Mouse (Mus musculus) brain, embryonic 14.5 days (tissue): Measurements from ENCODE around the gene Ror2. TPM values are rescaled to one million over a fixed set of nuclear protein-coding genes. Genes with fewer than 3 reads are reported as not detected.
A peak's percentile ranks its signal among the peaks of the same experiment; 100 is the strongest.

Experiments
- DNase-seq: peaks from one replicate; pipeline ENCODE4 v3.0.0-alpha.2; 2011; ENCODE audit warnings: low read depth
- CTCF ChIP-seq: fragments of 200-500 bp; IDR thresholded peaks from 2 replicates; pipeline ENCODE4 v1.5.1; 2012; ENCODE audit warnings: inconsistent platforms, mild to moderate bottlenecking, moderate library complexity, borderline replicate concordance; ENCODE audit not compliant: insufficient read depth, insufficient read length; ENCODE audit errors: extremely low read depth
- POLR2A ChIP-seq: fragments of 200-500 bp; IDR thresholded peaks from 2 replicates; pipeline ENCODE4 v1.6.1; 2012; ENCODE audit warnings: mild to moderate bottlenecking, inconsistent platforms, borderline replicate concordance; ENCODE audit not compliant: poor library complexity, insufficient read depth, insufficient read length, severe bottlenecking; ENCODE audit errors: extremely low read depth
- polyA plus RNA-seq: library from polyadenylated mRNA; depleted of rRNA; stranded (reverse); fragments of >200 nt; gene quantifications from 2 replicates; pipeline ENCODE4 v1.2.3, GENCODE M21; 2012

Gene Ror2
- polyA plus RNA-seq, 1 experiment: 7.4 TPM

DNA sequence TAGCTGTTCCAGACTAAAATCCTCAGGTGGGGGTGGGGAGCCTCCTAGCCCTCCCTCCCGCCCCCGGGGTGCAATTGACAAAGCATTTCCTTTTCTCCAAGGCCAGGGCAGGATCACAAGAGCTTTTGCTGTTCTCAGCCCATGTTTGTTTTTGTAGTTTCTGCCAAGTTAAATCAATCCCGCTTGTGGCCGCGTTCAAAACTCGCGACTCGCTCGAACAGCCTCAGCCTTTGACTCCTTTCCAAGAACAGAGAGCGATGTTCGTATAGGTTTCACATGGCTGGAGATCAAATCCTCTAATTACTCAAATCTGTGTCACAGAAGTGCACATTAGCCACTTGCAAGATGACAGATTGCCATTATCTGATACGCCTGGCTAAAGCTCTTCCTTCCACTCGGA is 107.3 kb downstream of the Ror2 start:
- peak; percentile 91 for DNase-seq
- TF ChIP-seq CTCF (no peak), POLR2A (no peak)

DNA sequence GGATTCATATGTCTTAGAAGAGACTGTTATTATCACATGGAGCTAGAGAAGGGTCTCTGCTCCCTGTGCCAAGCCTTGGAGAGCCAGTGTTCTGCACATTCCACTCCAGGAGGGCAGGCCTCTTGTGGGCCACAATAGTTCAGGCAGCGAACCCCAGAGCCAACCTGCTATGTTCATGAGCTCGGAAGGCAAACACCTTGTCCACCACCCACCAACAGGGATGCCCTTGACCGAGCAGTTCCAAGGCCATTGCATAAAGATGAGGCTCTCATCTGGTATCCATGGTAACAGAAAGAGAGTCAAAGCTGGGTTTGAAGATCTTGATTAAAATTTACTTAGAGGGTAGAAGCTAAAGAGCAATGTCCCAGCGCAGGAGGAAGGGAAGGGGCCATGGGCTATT is 107.8 kb downstream of the Ror2 start:
- no peak for DNase-seq
- no peak for TF ChIP-seq CTCF
- no peak for TF ChIP-seq POLR2A

DNA sequence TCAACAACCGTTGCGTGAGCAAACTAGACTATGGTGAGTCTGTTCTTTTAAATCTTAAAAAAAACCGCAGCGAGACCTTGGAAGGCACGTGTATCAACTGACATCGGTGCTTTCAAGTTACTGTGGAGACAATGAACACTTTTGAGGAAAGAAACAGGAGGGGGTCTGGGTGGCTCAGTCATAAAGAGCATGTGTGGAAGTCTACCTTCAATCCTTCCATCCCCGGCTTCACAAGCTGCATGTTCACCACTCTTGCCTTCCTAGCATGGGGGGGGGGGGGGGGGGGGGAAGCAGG is 108.6 kb downstream of the Ror2 start:
- TF ChIP-seq CTCF (no peak), POLR2A (no peak)
- DNase-seq: no peak

DNA sequence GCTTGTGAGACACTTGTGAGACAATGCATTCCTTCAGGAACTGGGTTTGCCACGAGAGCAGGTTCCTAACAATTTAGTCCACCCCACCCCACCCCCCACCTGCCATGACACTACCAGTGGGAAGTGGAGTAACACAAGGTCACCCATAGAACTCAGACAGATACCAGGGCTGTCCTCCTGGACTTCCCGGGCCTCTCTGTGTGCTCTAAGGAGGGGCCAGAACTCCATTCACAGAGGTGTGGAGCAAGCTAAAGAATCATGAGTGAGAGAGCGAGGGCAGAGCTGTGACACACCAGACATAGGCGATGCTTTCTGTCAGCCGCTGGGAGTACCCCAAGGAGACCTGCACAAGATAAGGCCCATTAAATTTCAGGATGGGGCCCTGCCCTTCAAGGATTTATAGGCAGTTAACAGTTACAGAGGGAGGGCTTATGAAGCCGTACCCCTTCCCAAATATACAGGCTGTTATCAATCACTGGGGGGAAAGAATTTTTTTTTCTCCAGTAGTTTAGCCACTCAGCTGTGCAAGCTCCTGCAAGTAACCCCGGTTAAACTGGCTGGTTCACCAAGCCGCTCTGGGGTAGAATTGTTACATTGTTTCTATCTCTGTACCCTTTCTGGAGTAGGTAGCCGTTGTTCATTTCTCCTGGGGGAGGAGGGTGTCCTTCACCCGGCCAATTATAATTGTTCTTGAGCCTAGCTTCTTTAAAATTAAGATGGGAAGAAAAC is 109.1 kb downstream of the Ror2 start:
- TF ChIP-seq POLR2A: no peak
- TF ChIP-seq CTCF: no peak
- DNase-seq: no peak

DNA sequence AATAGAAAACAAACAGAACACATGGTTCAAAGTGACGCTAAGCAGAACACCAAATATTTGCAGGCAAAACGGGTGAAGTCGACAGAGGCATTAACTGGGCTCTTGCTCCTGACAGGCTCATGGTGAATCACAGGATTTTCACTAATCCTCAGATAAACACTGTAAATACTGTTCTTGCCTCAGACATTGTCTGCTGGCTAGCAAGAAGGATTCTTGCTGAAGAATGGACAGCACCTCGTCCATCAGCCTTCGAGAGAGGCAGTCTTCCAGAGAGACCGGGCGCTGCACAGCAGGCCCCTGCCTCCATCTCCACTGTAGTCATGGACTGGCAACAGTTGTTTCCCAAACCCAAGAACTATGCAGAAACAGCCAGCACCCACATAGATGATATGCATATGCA is 110.9 kb downstream of the Ror2 start:
- DNase-seq: no peak

DNA sequence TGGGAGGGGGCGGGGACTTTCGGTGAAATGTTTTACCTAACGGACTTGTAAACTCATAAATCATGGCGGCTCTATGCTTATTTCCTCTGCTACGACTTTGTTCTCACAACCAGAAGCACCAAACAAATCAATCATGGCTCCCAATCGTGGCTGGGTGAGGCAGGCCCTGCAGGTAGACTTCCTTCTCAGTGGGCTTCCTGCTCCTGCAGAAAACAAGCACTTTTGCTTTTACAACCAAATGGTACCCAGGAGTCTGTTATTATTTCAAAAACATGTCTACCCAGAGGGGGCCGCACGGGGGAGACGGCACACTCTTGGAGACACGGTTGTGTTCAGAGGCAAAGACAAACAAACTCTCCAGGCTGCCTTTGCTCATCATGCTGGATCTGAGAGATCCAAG is 122.3 kb downstream of the Ror2 start:
- peak; percentile 47 for DNase-seq
- TF ChIP-seq CTCF: no peak
- no peak for TF ChIP-seq POLR2A

More for the DNA sequence above, 110.9 kb downstream of the Ror2 start:
- no peak for TF ChIP-seq POLR2A
- no peak for TF ChIP-seq CTCF

DNA sequence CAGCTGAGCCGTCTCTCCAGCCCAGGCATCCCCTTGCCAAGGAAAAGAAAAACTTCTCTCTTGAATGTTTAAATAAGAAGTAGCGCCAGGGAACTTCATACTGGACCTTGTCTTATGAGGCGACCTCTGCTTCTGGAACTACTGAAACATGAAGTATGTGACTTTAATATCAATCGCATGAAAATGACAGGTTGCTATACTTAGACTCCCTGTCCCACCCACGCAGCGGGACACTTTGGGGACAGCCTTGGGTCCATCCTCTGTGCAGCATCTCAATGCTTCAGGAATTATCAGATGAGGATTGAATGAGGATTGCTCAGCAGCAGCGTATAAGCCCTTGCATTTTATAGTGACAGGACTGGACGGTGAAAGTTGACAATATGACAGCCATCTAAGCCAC is 122.9 kb downstream of the Ror2 start:
- no peak for TF ChIP-seq CTCF
- no peak for DNase-seq

DNA sequence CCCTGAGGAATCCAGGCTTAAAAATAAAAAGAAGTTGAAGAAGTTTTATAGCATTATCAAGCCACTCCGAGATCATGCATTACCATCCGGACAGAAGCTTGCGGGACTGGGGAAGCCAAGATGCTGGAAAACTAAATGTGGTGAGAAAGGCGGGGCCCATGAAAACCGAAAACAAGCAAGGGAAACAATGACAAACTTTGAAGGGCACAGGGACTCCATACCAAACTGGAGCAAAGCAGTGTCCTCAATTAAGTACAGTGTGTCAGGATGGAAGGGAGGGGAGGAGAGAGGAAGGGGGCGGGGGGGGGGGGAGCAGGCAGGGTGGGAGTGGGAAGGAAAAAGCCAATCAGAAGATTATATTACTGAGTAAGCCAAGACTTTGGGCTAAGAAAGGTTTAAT is 126.4 kb downstream of the Ror2 start:
- DNase-seq: no peak
- TF ChIP-seq POLR2A: no peak
- no peak for TF ChIP-seq CTCF

DNA sequence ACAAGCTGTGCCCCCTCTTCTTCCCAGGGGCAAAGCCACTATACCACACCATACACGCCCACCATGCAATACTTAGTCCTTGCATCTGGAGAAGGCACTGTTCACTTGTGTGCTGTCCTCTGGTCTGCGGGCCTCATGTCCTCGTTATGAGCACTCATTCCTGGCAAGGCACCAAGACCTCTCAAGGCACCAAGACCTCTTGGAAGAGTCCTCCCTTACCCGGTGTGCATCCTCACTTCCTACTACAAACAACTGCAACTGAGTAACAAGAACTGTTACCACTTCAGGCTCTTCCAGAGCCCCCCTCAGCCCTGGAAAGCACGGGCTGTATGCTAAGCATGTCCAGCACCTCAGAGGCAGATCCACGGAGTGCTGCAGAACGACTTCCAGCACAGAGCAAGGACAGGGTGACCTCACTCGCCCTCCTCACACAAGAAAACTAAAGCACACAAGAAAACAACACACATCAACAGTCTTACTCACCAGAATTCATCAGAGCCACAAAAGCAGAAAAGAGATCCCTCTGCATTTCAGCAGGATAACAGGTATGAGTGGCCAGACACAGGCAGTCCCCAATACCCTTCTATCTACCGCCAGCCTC is 127.4 kb downstream of the Ror2 start:
- TF ChIP-seq CTCF (no peak), POLR2A (no peak)
- no peak for DNase-seq

DNA sequence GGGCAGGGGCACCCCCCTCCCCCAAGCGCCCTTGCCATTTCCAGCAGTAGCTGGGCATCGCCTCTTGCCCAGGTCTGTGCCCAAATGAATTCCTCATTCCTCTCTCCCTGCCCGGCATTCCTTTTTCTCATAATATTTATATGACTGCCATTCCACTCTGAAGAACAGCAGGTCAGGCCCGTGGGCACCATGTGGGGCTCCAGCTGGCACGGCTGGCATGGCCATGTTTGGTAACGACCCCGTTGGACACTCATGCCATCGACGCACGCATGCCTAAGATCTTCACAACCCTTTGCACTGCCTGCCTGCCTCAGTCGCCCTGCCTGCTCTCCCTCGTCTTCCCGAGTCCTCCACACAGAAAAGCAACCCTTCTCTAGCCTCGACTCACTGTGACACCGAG is 129.0 kb downstream of the Ror2 start:
- no peak for DNase-seq
- TF ChIP-seq POLR2A: no peak
- TF ChIP-seq CTCF: no peak

DNA sequence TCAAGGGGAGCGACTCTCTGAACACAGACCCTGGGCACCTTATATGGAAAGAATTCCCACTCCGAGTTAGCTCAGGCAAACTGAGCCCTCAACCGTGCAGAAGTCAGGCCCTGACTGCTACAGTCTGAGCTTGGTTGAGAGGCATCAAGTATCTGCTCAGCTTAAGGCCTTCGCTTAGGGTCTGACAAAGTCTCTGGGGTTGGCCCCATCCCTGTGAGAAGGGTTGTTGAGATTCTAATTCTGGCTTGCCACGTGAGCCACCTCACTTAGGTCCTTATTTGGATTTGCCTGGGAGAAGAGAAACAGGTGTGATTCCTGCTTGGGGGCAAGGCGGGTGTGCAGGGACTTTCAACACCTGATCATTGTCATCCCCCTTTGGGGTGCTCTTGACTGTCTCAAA is 129.6 kb downstream of the Ror2 start:
- no peak for DNase-seq
- TF ChIP-seq CTCF: no peak
- TF ChIP-seq POLR2A: no peak

DNA sequence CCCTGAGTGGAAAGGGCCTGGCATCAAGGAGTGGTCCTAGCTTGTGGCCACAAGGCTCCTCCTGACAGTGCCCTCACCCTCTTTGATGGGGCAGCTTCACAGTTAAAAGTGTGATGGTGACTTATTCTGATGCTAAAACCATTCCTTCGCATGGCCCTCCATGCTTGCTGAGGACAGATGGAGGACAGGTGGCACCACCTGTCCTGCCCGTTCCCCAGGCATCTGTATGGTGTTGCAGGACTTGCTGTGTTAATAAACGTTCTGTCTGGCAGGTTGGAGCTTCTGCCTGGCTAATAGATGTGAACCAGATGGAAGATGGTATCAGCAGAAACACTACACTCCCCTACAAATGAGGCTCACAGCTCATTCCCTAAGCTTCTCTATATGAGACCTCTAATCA is 140.4 kb downstream of the Ror2 start:
- DNase-seq: no peak
- no peak for TF ChIP-seq CTCF
- no peak for TF ChIP-seq POLR2A

DNA sequence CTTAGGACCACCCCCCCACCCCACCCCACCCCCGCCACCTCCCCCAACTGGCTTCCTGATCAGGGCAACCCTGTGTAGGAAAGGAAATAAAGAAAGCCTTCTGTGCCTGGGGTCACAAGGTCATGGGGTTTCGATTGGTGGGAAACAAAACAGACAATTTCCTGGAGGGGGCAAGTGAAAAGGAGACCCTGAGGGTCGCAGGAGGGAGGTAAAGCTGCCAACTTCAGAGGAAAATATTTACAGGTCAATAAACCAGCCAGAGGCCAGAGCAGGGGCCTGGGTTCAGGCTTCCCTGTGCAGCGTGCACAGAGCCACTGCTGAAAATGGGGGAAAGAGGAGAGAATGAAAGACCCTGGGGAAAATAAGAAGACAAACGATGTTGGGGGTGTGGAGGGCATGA is 142.8 kb downstream of the Ror2 start:
- DNase-seq: no peak
- TF ChIP-seq POLR2A (no peak), CTCF (no peak)

DNA sequence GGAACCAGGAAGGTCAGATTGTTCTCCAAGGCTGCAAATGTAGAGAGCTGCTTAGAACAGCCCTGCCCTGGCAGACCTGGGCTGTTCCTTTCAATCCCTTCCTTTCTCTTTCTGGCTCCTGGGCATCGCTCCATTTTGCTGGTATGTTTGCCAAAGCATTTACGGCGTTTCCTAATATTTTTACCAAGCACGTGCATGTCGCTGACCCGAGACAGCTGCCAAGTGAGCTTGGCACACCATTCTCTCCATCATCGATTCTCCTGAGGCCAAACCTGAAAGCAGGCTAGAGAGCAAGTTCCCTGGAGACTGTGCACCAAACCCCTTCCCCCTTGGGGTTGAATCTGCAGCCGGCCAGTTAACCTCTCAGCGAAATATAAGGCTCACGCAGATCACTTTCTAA is 143.7 kb downstream of the Ror2 start:
- peak; percentile 76 for DNase-seq
- TF ChIP-seq CTCF (no peak), POLR2A (no peak)

DNA sequence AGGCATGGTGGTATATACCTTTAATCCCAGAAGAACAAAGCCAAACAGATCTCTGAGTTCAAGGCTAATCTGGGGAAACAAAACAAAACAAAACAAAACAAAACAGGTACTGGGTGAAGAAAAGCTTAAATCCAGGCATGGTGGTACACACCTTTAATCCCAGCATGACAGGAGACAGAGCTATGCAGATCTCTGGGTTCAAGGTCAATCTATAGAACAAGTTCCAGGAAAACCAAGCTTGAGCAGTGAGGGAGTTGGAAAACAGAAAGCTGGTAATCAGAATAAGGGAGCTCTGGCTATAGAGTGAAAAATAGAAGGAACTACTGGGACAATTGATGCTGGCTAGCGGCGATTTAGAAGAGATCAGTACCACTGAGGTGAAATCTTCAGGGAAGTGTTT is 145.6 kb downstream of the Ror2 start:
- DNase-seq: no peak
- TF ChIP-seq CTCF: no peak

DNA sequence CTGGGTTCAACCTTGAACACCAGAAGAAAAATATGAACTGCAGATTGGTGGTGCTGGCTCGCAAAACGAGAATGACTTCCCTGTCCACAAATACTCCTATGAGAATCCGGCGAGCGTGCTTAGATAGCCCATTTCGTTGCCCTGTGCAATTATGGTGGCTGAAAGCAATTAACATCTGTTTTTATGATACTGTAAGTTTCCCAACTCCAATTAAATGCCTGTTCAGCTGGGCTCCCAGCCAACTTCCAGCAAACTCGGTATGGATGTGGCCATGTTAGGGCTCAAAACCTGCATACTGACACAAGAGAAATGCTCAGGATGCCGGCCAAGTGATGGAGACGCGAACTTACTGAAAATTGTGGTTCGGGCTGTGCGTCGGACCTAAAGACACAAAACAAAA is 155.4 kb downstream of the Ror2 start:
- TF ChIP-seq POLR2A (no peak), CTCF (no peak)
- peak; percentile 81 for DNase-seq

DNA sequence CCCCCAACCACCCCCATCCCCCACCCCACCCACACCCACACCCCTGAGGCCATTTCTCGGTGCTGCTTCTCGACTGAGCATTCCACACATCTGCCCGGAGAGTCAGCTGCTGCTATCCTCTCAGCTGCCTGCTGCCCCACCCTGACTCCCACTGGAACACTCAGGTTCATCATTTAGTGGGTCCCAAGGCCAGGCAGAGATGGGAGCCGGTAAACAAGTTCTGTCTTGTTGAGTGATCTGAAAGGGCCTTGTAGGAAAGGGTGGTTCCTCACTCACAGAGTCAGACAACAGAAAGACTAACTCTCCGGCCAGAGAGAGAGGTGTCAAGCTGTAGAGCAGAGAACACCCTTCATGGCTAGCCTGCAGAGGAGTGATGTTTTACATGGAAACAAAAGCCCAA is 155.9 kb downstream of the Ror2 start:
- TF ChIP-seq POLR2A: no peak
- no peak for TF ChIP-seq CTCF
- no peak for DNase-seq
